Mouse (Mus musculus): ENCODE measurements around the gene Mical2.

DNA sequence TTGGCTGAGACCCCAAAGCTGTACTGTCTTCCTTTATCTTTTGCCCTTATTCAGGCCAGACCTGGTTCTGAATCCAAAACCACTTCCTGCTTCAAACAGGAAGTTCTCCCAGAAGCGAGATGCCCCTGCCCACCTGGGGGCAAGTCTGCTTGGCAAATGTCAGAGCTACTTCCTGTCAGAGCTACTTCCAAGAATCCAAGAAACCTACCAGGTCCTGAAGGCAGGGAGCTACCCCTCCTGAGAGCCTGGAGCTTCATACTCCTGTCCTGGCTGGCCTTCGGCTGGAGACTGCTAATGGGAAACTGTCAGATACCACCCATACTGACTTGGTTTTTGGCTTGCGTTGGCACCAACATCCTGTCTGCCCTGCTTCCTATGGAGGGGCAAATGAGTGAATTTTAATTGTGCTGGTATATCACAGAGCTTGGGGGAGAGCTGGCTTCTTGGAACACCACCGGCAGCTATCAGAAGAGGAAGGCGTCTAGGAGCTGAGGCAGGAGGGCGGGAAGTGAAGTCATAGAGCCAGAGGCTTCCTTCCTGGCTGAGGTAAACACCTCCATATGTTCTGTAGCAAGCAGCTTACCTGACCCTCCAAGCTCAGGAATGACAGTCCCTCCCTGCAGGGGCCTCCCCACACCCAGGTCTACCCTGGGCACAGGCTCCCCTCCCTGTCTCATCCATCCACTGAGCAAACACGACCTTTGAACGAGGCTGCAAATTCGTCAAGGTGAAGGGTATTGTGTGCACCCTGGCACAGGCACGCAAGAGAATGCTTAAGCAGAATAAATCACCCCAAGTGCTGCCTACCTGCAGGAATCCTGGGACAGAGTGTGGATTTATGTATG is 17.1 kb upstream of the Mical2 start:
- TF ChIP-seq POLR2A (IDR thresholded peaks at IDR 0.05; ENCODE audit: borderline replicate concordance, extremely low read depth, insufficient read depth, insufficient read length, poor library complexity, severe bottlenecking) (no peak), CTCF (IDR thresholded peaks at IDR 0.05; ENCODE audit: borderline replicate concordance, extremely low read depth, insufficient read depth, insufficient read length) (no peak)

Data from brain, embryonic 14.5 days (tissue).